Mouse (Mus musculus): ENCODE measurements around the gene Mmrn2.
"Not testable (repeated sequence)": the region's sequence is repeated elsewhere in the genome, so short reads cannot be mapped to it uniquely, and the experiment has no call there.

The Mmrn2 gene

GRCm38 (mm10) chr14:34362135-34362534 lies 13.1 kb upstream of the Mmrn2 start:
- no peak for DNase-seq (ENCODE audit: low read depth, low spot score)

GRCm38 (mm10) chr14:34362726-34363445 lies 12.4 kb upstream of the Mmrn2 start:
- no peak for DNase-seq (ENCODE audit: low read depth, low spot score)

GRCm38 (mm10) chr14:34363490-34364253 lies 11.6 kb upstream of the Mmrn2 start:
- no peak for DNase-seq (ENCODE audit: low read depth, low spot score)

- DNase-seq (ENCODE audit: low read depth, low spot score) = not testable (repeated sequence)
Measured at GRCm38 (mm10) chr14:34364254-34365146, 10.8 kb upstream of the Mmrn2 start.

GRCm38 (mm10) chr14:34365147-34365507 lies 10.1 kb upstream of the Mmrn2 start:
- no peak for DNase-seq (ENCODE audit: low read depth, low spot score)

- no peak for DNase-seq (ENCODE audit: low read depth, low spot score)
Measured at GRCm38 (mm10) chr14:34370203-34370602, 5.1 kb upstream of the Mmrn2 start.

GRCm38 (mm10) chr14:34370921-34371320 lies 4.3 kb upstream of the Mmrn2 start:
- DNase-seq (ENCODE audit: low read depth, low spot score) = no peak

GRCm38 (mm10) chr14:34371763-34372162 lies 3.5 kb upstream of the Mmrn2 start:
- DNase-seq (ENCODE audit: low read depth, low spot score) = no peak

GRCm38 (mm10) chr14:34372646-34373045 lies 2.6 kb upstream of the Mmrn2 start:
- no peak for DNase-seq (ENCODE audit: low read depth, low spot score)

- no peak for DNase-seq (ENCODE audit: low read depth, low spot score)
Measured at GRCm38 (mm10) chr14:34373581-34373980, 1.7 kb upstream of the Mmrn2 start.

GRCm38 (mm10) chr14:34374577-34374976 lies 688 bp upstream of the Mmrn2 start, which contains the start of gene Sncg:
Gene Sncg, minus strand, starts transcription at chr14:34374789.
- no peak for DNase-seq (ENCODE audit: low read depth, low spot score)

- no peak for DNase-seq (ENCODE audit: low read depth, low spot score)
Measured at GRCm38 (mm10) chr14:34375941-34376340, 676 bp downstream of the Mmrn2 start.

GRCm38 (mm10) chr14:34377121-34377520 lies 1.9 kb downstream of the Mmrn2 start:
- DNase-seq (ENCODE audit: low read depth, low spot score) = no peak

- no peak for DNase-seq (ENCODE audit: low read depth, low spot score)
Measured at GRCm38 (mm10) chr14:34378560-34379331, 3.5 kb downstream of the Mmrn2 start.

- no peak for DNase-seq (ENCODE audit: low read depth, low spot score)
Measured at GRCm38 (mm10) chr14:34382921-34383704, 7.8 kb downstream of the Mmrn2 start.

- DNase-seq (ENCODE audit: low read depth, low spot score) = no peak
Measured at GRCm38 (mm10) chr14:34393295-34393694, 18.0 kb downstream of the Mmrn2 start.

- no peak for DNase-seq (ENCODE audit: low read depth, low spot score)
Measured at GRCm38 (mm10) chr14:34397871-34398270, 22.6 kb downstream of the Mmrn2 start.

GRCm38 (mm10) chr14:34398901-34399300 lies 23.6 kb downstream of the Mmrn2 start:
- no peak for DNase-seq (ENCODE audit: low read depth, low spot score)

- DNase-seq (ENCODE audit: low read depth, low spot score) = no peak
Measured at GRCm38 (mm10) chr14:34399301-34399700, 24.0 kb downstream of the Mmrn2 start.

GRCm38 (mm10) chr14:34400021-34400420 lies 24.8 kb downstream of the Mmrn2 start:
- DNase-seq (ENCODE audit: low read depth, low spot score) = no peak

All from brain, embryonic 18.5 days (tissue).